Mouse (Mus musculus): ENCODE data around the gene Chrm1. TPM values are rescaled to one million over a fixed set of nuclear protein-coding genes. Genes with fewer than 3 reads are reported as not detected.
"Not testable (repeated sequence)": the region's sequence is repeated elsewhere in the genome, so short reads cannot be mapped to it uniquely, and the experiment has no call there.

Chrm1 gene
- polyA plus RNA-seq, 1 experiment from 2014 or later = 0.35 TPM

DNA sequence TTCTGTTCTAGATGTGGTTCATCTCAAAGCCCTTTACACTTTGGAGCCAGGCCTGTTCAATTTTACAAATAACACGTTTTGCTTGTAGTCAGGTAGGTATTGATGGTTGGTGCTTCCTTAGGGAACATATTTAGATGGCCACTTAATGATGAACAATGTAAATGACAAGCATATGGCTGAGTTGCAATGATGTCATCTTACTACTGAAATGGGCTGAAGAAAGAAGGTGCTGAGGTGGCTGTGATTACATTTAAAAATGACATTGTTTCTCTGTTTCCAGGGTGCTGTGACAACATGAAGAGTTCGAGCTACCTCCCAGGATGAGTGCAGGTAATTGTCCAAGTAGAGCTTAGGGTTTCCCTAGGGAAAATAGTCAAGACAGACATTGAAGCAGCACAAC lies 60.8 kb downstream of the Chrm1 start:
- peak overlapping the region; percentile 80; the same call in 1 of the 2 replicates for H3K27ac ChIP-seq (ENCODE audit: low read length)
- peaks cover 14% of the 10 kb centered on the region; the same call in 1 of the 2 replicates for H3K4me1 ChIP-seq (ENCODE audit: control insufficient read depth, insufficient read depth, low read length)
- peak overlapping the region; percentile 93 for H3K9ac ChIP-seq (replicated peaks; ENCODE audit: low read depth, low read length)
- peaks cover 28% of the 10 kb centered on the region for H3K36me3 ChIP-seq (ENCODE audit: control insufficient read depth, insufficient read depth, low read length)
- 1% methylated on average over 2 of the region's 2 CpGs for WGBS
- H3K4me2 ChIP-seq (replicated peaks; ENCODE audit: low read depth, low read length) = peak overlapping the region; percentile 87
- H3K9me3 ChIP-seq (ENCODE audit: control insufficient read depth, low read depth, low read length) = no peaks in the 10 kb centered on the region
- no peak for ATAC-seq (ENCODE audit: insufficient number of reproducible peaks, insufficient read depth, low FRiP score, low read depth)
- peak overlapping the region; percentile 65 for H3K4me3 ChIP-seq (ENCODE audit: low read depth, low read length)
- H3K27me3 ChIP-seq (ENCODE audit: control insufficient read depth, insufficient read depth, low read length) = no peaks in the 10 kb centered on the region

DNA sequence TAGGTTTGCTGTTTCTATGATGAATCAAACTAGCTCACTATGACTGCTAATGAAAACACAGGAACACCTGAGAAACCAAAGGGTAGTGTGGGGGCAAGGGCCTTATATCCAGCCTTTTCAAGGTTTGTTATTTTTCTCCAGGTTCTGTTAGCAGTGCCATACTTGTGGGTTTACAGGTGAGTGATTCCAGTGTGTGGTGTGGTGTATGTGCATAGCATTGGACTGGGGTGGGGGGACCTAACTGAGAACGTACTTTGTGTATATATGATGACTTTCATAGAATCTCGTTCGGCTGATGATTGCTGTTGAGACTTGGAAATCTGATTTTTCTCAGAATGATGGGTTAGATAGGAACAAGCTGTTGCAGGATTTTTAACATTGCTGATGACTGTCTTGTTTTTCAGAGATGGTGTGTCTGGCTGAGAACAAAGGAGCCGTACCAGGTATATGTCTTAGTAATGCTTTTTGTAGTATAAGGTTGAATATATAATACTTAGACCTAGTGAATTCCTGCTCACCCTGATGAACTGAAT lies 61.6 kb downstream of the Chrm1 start:
- Histone ChIP-seq H3K4me2 (replicated peaks; ENCODE audit: low read depth, low read length) (peak overlapping the region; percentile 87), H3K36me3 (ENCODE audit: control insufficient read depth, insufficient read depth, low read length) (peaks cover 28% of the 10 kb centered on the region), H3K27ac (ENCODE audit: low read length) (peak overlapping the region; percentile 7; the same call in 1 of the 2 replicates), H3K4me1 (ENCODE audit: control insufficient read depth, insufficient read depth, low read length) (peaks cover 14% of the 10 kb centered on the region; the same call in 1 of the 2 replicates), H3K4me3 (ENCODE audit: low read depth, low read length) (peak overlapping the region; percentile 65), H3K27me3 (ENCODE audit: control insufficient read depth, insufficient read depth, low read length) (no peaks in the 10 kb centered on the region), H3K9ac (replicated peaks; ENCODE audit: low read depth, low read length) (peak overlapping the region; percentile 93), H3K9me3 (ENCODE audit: control insufficient read depth, low read depth, low read length) (no peaks in the 10 kb centered on the region)
- ATAC-seq (ENCODE audit: insufficient number of reproducible peaks, insufficient read depth, low FRiP score, low read depth) = no peak
- 40% methylated on average over 4 of the region's 4 CpGs for WGBS

DNA sequence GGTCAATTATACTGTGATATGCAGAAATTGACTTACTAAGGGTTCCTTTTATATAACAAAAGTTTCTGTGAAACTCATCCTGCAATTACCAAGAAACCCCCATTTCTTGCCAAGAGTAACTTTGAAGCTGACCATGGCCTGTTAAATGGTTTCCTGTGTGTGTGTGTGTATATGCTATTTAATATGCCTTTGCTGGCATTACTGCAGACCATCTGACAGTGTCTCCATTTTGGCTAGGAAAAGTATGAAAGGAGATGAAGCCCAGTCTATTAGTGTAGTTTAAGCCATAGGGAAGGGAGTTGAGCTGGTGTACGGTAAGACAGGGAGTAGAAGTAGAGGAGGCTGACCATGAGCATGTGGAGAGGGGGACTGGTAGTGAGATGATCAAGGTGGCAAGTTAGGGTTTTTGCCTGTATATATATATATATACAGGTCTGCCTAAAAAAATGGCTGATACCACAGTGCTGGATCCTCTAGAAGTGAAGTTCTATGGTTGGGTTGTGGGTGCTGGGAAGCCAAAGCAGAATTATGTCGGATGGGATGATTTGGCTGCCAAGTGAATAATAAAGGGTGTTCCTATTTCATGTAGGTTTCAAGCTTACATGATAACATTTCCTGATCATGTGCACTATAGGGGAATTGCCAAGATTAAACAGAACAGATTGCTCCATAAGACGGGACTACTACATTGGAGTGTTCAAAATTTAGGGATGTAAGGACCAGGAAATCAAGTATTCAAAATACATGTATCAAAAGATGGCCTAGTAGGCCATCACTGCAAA lies 63.2 kb downstream of the Chrm1 start:
- Histone ChIP-seq H3K9me3 (ENCODE audit: control insufficient read depth, low read depth, low read length) (no peaks in the 10 kb centered on the region), H3K4me3 (ENCODE audit: low read depth, low read length) (no peak overlapping the region; the same call in 1 of the 2 replicates), H3K4me1 (ENCODE audit: control insufficient read depth, insufficient read depth, low read length) (peaks cover 14% of the 10 kb centered on the region; the same call in 1 of the 2 replicates), H3K4me2 (replicated peaks; ENCODE audit: low read depth, low read length) (no peak overlapping the region), H3K27me3 (ENCODE audit: control insufficient read depth, insufficient read depth, low read length) (no peaks in the 10 kb centered on the region), H3K27ac (ENCODE audit: low read length) (no peak overlapping the region), H3K36me3 (ENCODE audit: control insufficient read depth, insufficient read depth, low read length) (peaks cover 28% of the 10 kb centered on the region), H3K9ac (replicated peaks; ENCODE audit: low read depth, low read length) (no peak overlapping the region)
- WGBS = 36% methylated on average over 3 of the region's 3 CpGs
- ATAC-seq (ENCODE audit: insufficient number of reproducible peaks, insufficient read depth, low FRiP score, low read depth) = no peak

DNA sequence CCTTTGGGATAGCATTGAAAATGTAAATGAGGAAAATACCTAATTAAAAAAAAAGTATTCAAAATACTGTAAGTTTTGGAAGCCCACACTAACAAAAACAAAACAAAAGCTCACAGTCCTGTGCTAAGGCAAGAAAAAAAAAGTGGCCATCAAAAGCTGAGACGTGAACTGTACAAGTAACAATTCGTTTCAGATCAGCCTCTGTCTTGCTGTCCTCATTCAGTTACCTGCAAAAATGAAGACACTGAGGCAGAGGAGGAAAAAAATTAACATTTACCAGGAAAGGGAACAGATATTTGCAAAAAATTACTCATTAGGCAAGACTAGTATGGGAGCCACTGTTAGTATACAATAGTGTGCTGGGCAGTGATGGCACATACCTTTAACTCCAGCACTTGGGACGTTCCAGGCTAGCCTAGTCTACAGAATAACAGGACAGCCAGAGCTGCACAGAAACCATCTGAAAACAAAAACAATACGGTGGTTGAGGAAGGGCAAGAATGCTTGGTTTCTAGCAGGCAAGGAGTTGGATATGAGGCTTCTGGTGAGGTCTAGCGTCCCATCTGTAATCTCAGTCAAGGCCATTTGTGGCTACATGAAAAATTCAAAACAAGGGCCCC lies 64.0 kb downstream of the Chrm1 start:
- H3K4me2 ChIP-seq (replicated peaks; ENCODE audit: low read depth, low read length) = no peak overlapping the region
- no peaks in the 10 kb centered on the region for H3K9me3 ChIP-seq (ENCODE audit: control insufficient read depth, low read depth, low read length)
- ATAC-seq (ENCODE audit: insufficient number of reproducible peaks, insufficient read depth, low FRiP score, low read depth) = no peak
- WGBS = 16% methylated on average over 5 of the region's 5 CpGs
- peaks cover 28% of the 10 kb centered on the region for H3K36me3 ChIP-seq (ENCODE audit: control insufficient read depth, insufficient read depth, low read length)
- H3K4me1 ChIP-seq (ENCODE audit: control insufficient read depth, insufficient read depth, low read length) = peaks cover 9% of the 10 kb centered on the region; the same call in 1 of the 2 replicates
- no peak overlapping the region for H3K27ac ChIP-seq (ENCODE audit: low read length)
- H3K4me3 ChIP-seq (ENCODE audit: low read depth, low read length) = no peak overlapping the region
- H3K27me3 ChIP-seq (ENCODE audit: control insufficient read depth, insufficient read depth, low read length) = no peaks in the 10 kb centered on the region
- H3K9ac ChIP-seq (replicated peaks; ENCODE audit: low read depth, low read length) = no peak overlapping the region

DNA sequence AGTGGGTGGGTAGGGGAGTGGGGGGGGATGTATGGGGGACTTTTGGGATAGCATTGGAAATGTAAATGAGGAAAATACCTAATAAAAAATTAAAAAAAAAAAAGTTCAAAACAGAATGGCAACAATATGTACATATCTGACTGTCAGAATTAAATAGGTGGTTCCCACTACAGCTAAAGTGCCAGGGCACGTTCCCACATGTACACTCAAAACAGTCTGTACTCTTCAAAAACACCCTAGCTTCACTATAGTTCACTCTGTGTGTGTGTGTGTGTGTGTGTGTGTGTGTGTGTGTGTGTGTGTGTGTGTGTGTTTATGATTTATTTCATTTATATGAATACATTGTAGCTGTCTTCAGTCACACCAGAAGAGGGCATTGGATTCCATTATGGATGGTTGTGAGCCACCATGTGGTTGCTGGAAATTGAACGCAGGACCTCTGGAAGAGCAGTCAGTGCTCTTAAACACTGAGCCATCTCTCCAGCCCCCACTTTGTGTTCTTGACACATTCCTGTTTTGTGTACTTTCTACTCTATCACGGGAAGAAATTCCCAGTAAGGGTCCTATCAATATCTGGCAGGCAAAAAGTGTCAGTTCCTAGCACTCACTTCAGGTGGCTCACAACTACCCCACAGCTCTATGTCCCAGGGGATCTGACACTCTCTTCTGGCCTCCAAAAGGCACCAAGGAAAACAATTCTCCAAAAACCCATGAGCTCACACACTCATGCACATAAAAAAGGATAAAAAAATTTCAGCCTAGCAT lies 64.9 kb downstream of the Chrm1 start:
- H3K27ac ChIP-seq (ENCODE audit: low read length); H3K4me1 ChIP-seq (ENCODE audit: control insufficient read depth, insufficient read depth, low read length); ATAC-seq (ENCODE audit: insufficient number of reproducible peaks, insufficient read depth, low FRiP score, low read depth); H3K4me3 ChIP-seq (ENCODE audit: low read depth, low read length); H3K9me3 ChIP-seq (ENCODE audit: control insufficient read depth, low read depth, low read length); H3K27me3 ChIP-seq (ENCODE audit: control insufficient read depth, insufficient read depth, low read length); H3K9ac ChIP-seq (replicated peaks; ENCODE audit: low read depth, low read length); H3K4me2 ChIP-seq (replicated peaks; ENCODE audit: low read depth, low read length): not testable (repeated sequence)
- H3K36me3 ChIP-seq (ENCODE audit: control insufficient read depth, insufficient read depth, low read length) = peaks cover 28% of the 10 kb centered on the region
- WGBS = 43% methylated on average over 3 of the region's 3 CpGs

Other genes starting within 250 kb of the Chrm1 start
- gene Slc22a8, start 72.5 kb upstream of the Chrm1 start, polyA plus RNA-seq (2014; fragmentation: Nextera tagmentation; extraction: Ambion mirVana) = not detected in 2 replicates
- gene Slc22a6, start 45.8 kb upstream of the Chrm1 start, polyA plus RNA-seq (2014; fragmentation: Nextera tagmentation; extraction: Ambion mirVana) = not detected in 2 replicates
- 80.8 and 91.1 TPM in 2 replicates for gene Slc3a2, start 59.6 kb downstream of the Chrm1 start, polyA plus RNA-seq (2014; fragmentation: Nextera tagmentation; extraction: Ambion mirVana)
- 79.4 and 85.6 TPM in 2 replicates for gene Wdr74, start 72.0 kb downstream of the Chrm1 start, polyA plus RNA-seq (2014; fragmentation: Nextera tagmentation; extraction: Ambion mirVana)
- gene 1700092M07Rik, start 76.9 kb downstream of the Chrm1 start, polyA plus RNA-seq (2014; fragmentation: Nextera tagmentation; extraction: Ambion mirVana) = 1.0 and 1.9 TPM in 2 replicates
- 141 and 143 TPM in 2 replicates for gene Stx5a, start 77.6 kb downstream of the Chrm1 start, polyA plus RNA-seq (2014; fragmentation: Nextera tagmentation; extraction: Ambion mirVana)
- gene Nxf1, start 93.3 kb downstream of the Chrm1 start, polyA plus RNA-seq (2014; fragmentation: Nextera tagmentation; extraction: Ambion mirVana) = 168 and 178 TPM in 2 replicates
- 178 and 194 TPM in 2 replicates for gene Tmem223, start 107.2 kb downstream of the Chrm1 start, polyA plus RNA-seq (2014; fragmentation: Nextera tagmentation; extraction: Ambion mirVana)
- gene Tmem179b, start 110.7 kb downstream of the Chrm1 start, polyA plus RNA-seq (2014; fragmentation: Nextera tagmentation; extraction: Ambion mirVana) = 85.4 and 94.0 TPM in 2 replicates
- 17.1 and 17.5 TPM in 2 replicates for gene Taf6l, start 122.6 kb downstream of the Chrm1 start, polyA plus RNA-seq (2014; fragmentation: Nextera tagmentation; extraction: Ambion mirVana)
- gene Polr2g, start 134.8 kb downstream of the Chrm1 start, polyA plus RNA-seq (2014; fragmentation: Nextera tagmentation; extraction: Ambion mirVana) = 140 and 151 TPM in 2 replicates
- 4.7 and 5.2 TPM in 2 replicates for gene Zbtb3, start 138.8 kb downstream of the Chrm1 start, polyA plus RNA-seq (2014; fragmentation: Nextera tagmentation; extraction: Ambion mirVana)
- gene Ttc9c, start 155.5 kb downstream of the Chrm1 start, polyA plus RNA-seq (2014; fragmentation: Nextera tagmentation; extraction: Ambion mirVana) = 47.5 and 51.7 TPM in 2 replicates
- 10.0 and 10.1 TPM in 2 replicates for gene Hnrnpul2, start 156.2 kb downstream of the Chrm1 start, polyA plus RNA-seq (2014; fragmentation: Nextera tagmentation; extraction: Ambion mirVana)
- gene AC129217.1, start 166.0 kb downstream of the Chrm1 start, polyA plus RNA-seq (2014; fragmentation: Nextera tagmentation; extraction: Ambion mirVana) = not detected in 2 replicates
- gene Bscl2, start 173.7 kb downstream of the Chrm1 start, polyA plus RNA-seq (2014; fragmentation: Nextera tagmentation; extraction: Ambion mirVana) = 42.5 and 43.0 TPM in 2 replicates
- 13.9 and 17.8 TPM in 2 replicates for gene Gng3, start 175.4 kb downstream of the Chrm1 start, polyA plus RNA-seq (2014; fragmentation: Nextera tagmentation; extraction: Ambion mirVana)
- 1.2 and 1.6 TPM in 2 replicates for gene Lrrn4cl, start 187.0 kb downstream of the Chrm1 start, polyA plus RNA-seq (2014; fragmentation: Nextera tagmentation; extraction: Ambion mirVana)
- 154 and 162 TPM in 2 replicates for gene Ubxn1, start 207.7 kb downstream of the Chrm1 start, polyA plus RNA-seq (2014; fragmentation: Nextera tagmentation; extraction: Ambion mirVana)
- 63.9 and 67.6 TPM in 2 replicates for gene Uqcc3, start 217.1 kb downstream of the Chrm1 start, polyA plus RNA-seq (2014; fragmentation: Nextera tagmentation; extraction: Ambion mirVana)
- 58.5 and 82.3 TPM in 2 replicates for gene Lbhd1, start 219.9 kb downstream of the Chrm1 start, polyA plus RNA-seq (2014; fragmentation: Nextera tagmentation; extraction: Ambion mirVana)
- gene Gm49403, start 220.1 kb downstream of the Chrm1 start, polyA plus RNA-seq (2014; fragmentation: Nextera tagmentation; extraction: Ambion mirVana) = not detected in 2 replicates
- 71.0 and 82.4 TPM in 2 replicates for gene 1810009A15Rik, start 225.1 kb downstream of the Chrm1 start, polyA plus RNA-seq (2014; fragmentation: Nextera tagmentation; extraction: Ambion mirVana)
- gene Gm49416, start 225.1 kb downstream of the Chrm1 start, polyA plus RNA-seq (2014; fragmentation: Nextera tagmentation; extraction: Ambion mirVana) = not detected in 2 replicates
- gene Ints5, start 229.2 kb downstream of the Chrm1 start, polyA plus RNA-seq (2014; fragmentation: Nextera tagmentation; extraction: Ambion mirVana) = 29.3 and 33.5 TPM in 2 replicates
- 82.0 and 90.3 TPM in 2 replicates for gene Ganab, start 234.3 kb downstream of the Chrm1 start, polyA plus RNA-seq (2014; fragmentation: Nextera tagmentation; extraction: Ambion mirVana)

Data from stomach, embryonic 14.5 days (tissue).